Mouse (Mus musculus) CH12.LX (cell line): ENCODE measurements at regions not wholly inside any gene's neighbourhood (a gene's known extent, or its start where the extent isn't known, plus 50 kb on each side); places are given as distances from the start of the nearest gene placed in this dataset.

ENCODE experiments used
- CHD2 ChIP-seq: IDR thresholded peaks from 2 replicates; pipeline ENCODE4 v1.6.1; 2011; ENCODE audit warnings: low read length, improper control_type of control experiment
- CTCF ChIP-seq, 2 experiments: IDR thresholded peaks in 1 of 2; conservative IDR thresholded peaks in 1 of 2; 2 replicates each; pipeline ENCODE4 v1.5.1; 2011 to 2012; ENCODE audit warnings: low read depth in 2 of 2, low read length in 2 of 2, improper control_type of control experiment in 1 of 2, inconsistent platforms in 1 of 2, mild to moderate bottlenecking in 1 of 2, moderate library complexity in 1 of 2
- EP300 ChIP-seq: IDR thresholded peaks from 2 replicates; pipeline ENCODE4 v1.6.1; 2011; ENCODE audit warnings: low read length, improper control_type of control experiment
- HCFC1 ChIP-seq: IDR thresholded peaks from 2 replicates; pipeline ENCODE4 v1.6.1; 2012; ENCODE audit warnings: low read depth, mild to moderate bottlenecking, inconsistent platforms, low read length, improper control_type of control experiment
- IRF4 ChIP-seq: IDR thresholded peaks from 2 replicates; pipeline ENCODE4 v1.6.1; 2014; ENCODE audit warnings: low read depth, mild to moderate bottlenecking, inconsistent platforms, low read length, improper control_type of control experiment
- PAX5 ChIP-seq: IDR thresholded peaks from 2 replicates; pipeline ENCODE4 v1.6.1; 2012; ENCODE audit warnings: low read length, inconsistent platforms, mixed read lengths
- POLR2A ChIP-seq: IDR thresholded peaks from 2 replicates; pipeline ENCODE4 v1.6.1; 2011; ENCODE audit warnings: low read depth, mild to moderate bottlenecking, improper control_type of control experiment, low read length
- TCF12 ChIP-seq: IDR thresholded peaks from 2 replicates; pipeline ENCODE4 v1.6.1; 2014; ENCODE audit warnings: low read depth, mild to moderate bottlenecking, inconsistent platforms, low read length, improper control_type of control experiment
- USF2 ChIP-seq: conservative IDR thresholded peaks from 2 replicates; pipeline ENCODE4 v1.6.1; 2011; ENCODE audit warnings: low read depth, low read length, improper control_type of control experiment

GRCm38 (mm10) chr2:148580286-148580966, 92.0 kb upstream of the Nxt1 start:
- no peak for TF ChIP-seq PAX5
- TF ChIP-seq CTCF (conservative IDR thresholded peaks at IDR 0.05 in 1 of 2, IDR thresholded peaks at IDR 0.05 in 1 of 2; ENCODE audit: low read depth in 2 of 2, low read length in 2 of 2): peak; percentile 35 to 79; a peak in 3 of 4 replicates
- TF ChIP-seq EP300: no peak
- TF ChIP-seq POLR2A: no peak
- no peak for TF ChIP-seq TCF12
- no peak for TF ChIP-seq USF2
- TF ChIP-seq CHD2: no peak
- no peak for TF ChIP-seq HCFC1
- TF ChIP-seq IRF4: no peak
